Comparison of ENCODE assay signal across 7 mouse cellular contexts in genomic region chr12:110446290-110447170, GRCm38 (mm10). TPM values are rescaled to one million over a fixed set of nuclear protein-coding genes. Genes with fewer than 3 reads are reported as not detected.
A peak's percentile ranks its signal among the peaks of the same experiment; 100 is the strongest.
DNase-seq lines count a peak whose midpoint lies in the region; ATAC-seq and TF ChIP-seq lines count a peak whose summit lies in the region.

Gene Ppp2r5c (plus strand): TSS chr12:110447120.

- DNase-seq in adrenal gland, postnatal 10 days: peak; percentile 97
- DNase-seq in embryonic facial prominence, embryonic 10.5 days (ENCODE audit: low spot score): peak; percentile 98
- no peak for DNase-seq in gonadal fat pad, adult 2 months (ENCODE audit: low read depth)
- peak; percentile 98 for DNase-seq in left cerebral cortex, postnatal 4 days

- H3K4me1 ChIP-seq in embryonic facial prominence, embryonic 10.5 days: peaks cover 23% of the 10 kb centered on the region
- peaks cover 9% of the 10 kb centered on the region for H3K4me1 ChIP-seq in intestine, postnatal 0 days (replicated peaks; ENCODE audit: control insufficient read depth, insufficient read depth, low read length)
- peaks cover 13% of the 10 kb centered on the region; the same call in 1 of the 2 replicates for H3K4me1 ChIP-seq in midbrain, embryonic 12.5 days
- peaks cover 29% of the 10 kb centered on the region; the same call in 1 of the 2 replicates for H3K4me1 ChIP-seq in small intestine, adult 2 months (ENCODE audit: control insufficient read depth, insufficient read depth, insufficient read length, low read length)

- peak within 1 kb of the TSS; percentile 92 for H3K4me3 ChIP-seq in embryonic facial prominence, embryonic 10.5 days
- H3K4me3 ChIP-seq in intestine, postnatal 0 days (ENCODE audit: low read depth, low read length): peak within 1 kb of the TSS; percentile 81
- H3K4me3 ChIP-seq in midbrain, embryonic 12.5 days: peak within 1 kb of the TSS; percentile 88
- H3K4me3 ChIP-seq in small intestine, adult 2 months (ENCODE audit: low read depth, low read length): peak within 1 kb of the TSS; percentile 74

- H3K27me3 ChIP-seq in embryonic facial prominence, embryonic 10.5 days (replicated peaks; ENCODE audit: low read depth, poor library complexity, severe bottlenecking): peaks cover 21% of the 10 kb centered on the region
- H3K27me3 ChIP-seq in intestine, postnatal 0 days (replicated peaks; ENCODE audit: control insufficient read depth, insufficient read depth, low read length): no peaks in the 10 kb centered on the region
- H3K27me3 ChIP-seq in midbrain, embryonic 12.5 days: 0 out of 2 replicates have a peak, but pooled peaks cover 7% of the 10 kb centered on the region
- H3K27me3 ChIP-seq in small intestine, adult 2 months (ENCODE audit: control insufficient read depth, insufficient read depth, low read length): no peaks in the 10 kb centered on the region

- TF ChIP-seq POLR2A in small intestine, adult 2 months (IDR thresholded peaks at IDR 0.05; ENCODE audit: low read depth, low read length): peak; percentile 70; the same call in 1 of the 2 replicates

- TF ChIP-seq CTCF in intestine, postnatal 0 days (IDR thresholded peaks at IDR 0.05; ENCODE audit: low read depth): no peak
- no peak for TF ChIP-seq CTCF in small intestine, adult 2 months (IDR thresholded peaks at IDR 0.05; ENCODE audit: extremely low read depth, insufficient read length, insufficient replicate concordance, low read depth, low read length)

- peak within 1 kb of the TSS; percentile 87 for H3K4me2 ChIP-seq in intestine, postnatal 0 days (replicated peaks; ENCODE audit: low read depth)
- peak within 1 kb of the TSS; percentile 89 for H3K4me2 ChIP-seq in midbrain, embryonic 12.5 days (replicated peaks)

- peak within 1 kb of the TSS; percentile 89 for H3K27ac ChIP-seq in embryonic facial prominence, embryonic 10.5 days (replicated peaks)
- H3K27ac ChIP-seq in intestine, postnatal 0 days (ENCODE audit: low read depth, low read length): peak within 1 kb of the TSS; percentile 95
- H3K27ac ChIP-seq in midbrain, embryonic 12.5 days (replicated peaks): peak within 1 kb of the TSS; percentile 93
- peak within 1 kb of the TSS; percentile 99 for H3K27ac ChIP-seq in small intestine, adult 2 months (ENCODE audit: insufficient read depth, low read depth, low read length)

- H3K36me3 ChIP-seq in embryonic facial prominence, embryonic 10.5 days (replicated peaks): 0 out of 2 replicates have a peak, but pooled peaks cover 3% of the 10 kb centered on the region
- peaks cover 16% of the 10 kb centered on the region; the same call in 1 of the 2 replicates for H3K36me3 ChIP-seq in intestine, postnatal 0 days (ENCODE audit: control insufficient read depth, insufficient read depth)
- peaks cover 7% of the 10 kb centered on the region; the same call in 1 of the 2 replicates for H3K36me3 ChIP-seq in midbrain, embryonic 12.5 days
- H3K36me3 ChIP-seq in small intestine, adult 2 months (ENCODE audit: control insufficient read depth, insufficient read depth, low read length): peaks cover 16% of the 10 kb centered on the region

- peak; percentile 87 for ATAC-seq in intestine, postnatal 0 days
- ATAC-seq in midbrain, embryonic 12.5 days (ENCODE audit: low FRiP score, low read depth): peak; percentile 94

- H3K9ac ChIP-seq in intestine, postnatal 0 days (ENCODE audit: low read depth, low read length): peak within 1 kb of the TSS; percentile 88
- peak within 1 kb of the TSS; percentile 86 for H3K9ac ChIP-seq in midbrain, embryonic 12.5 days (replicated peaks)

- intact Hi-C loops in left cerebral cortex, postnatal 4 days (cut with DNase I): no loop called here

- under 1% methylated on average over 85 of the region's 86 CpGs for WGBS in embryonic facial prominence, embryonic 10.5 days
- under 1% methylated on average over 78 of the region's 86 CpGs for WGBS in intestine, postnatal 0 days
- under 1% methylated on average over 78 of the region's 86 CpGs for WGBS in midbrain, embryonic 12.5 days
- WGBS in small intestine, adult 2 months: under 1% methylated on average over 65 of the region's 86 CpGs

- no peaks in the 10 kb centered on the region for H3K9me3 ChIP-seq in embryonic facial prominence, embryonic 10.5 days
- no peaks in the 10 kb centered on the region for H3K9me3 ChIP-seq in intestine, postnatal 0 days (ENCODE audit: control insufficient read depth)
- no peaks in the 10 kb centered on the region for H3K9me3 ChIP-seq in midbrain, embryonic 12.5 days

RNA-seq across cellular contexts. Expression of gene Ppp2r5c, which starts in this region (rescaled TPM):
- 100 to 1,000 TPM; 108 to 121 TPM for total RNA-seq in adrenal gland, postnatal 10 days (2021)
- 141 and 143 TPM in 2 replicates for polyA plus RNA-seq in embryonic facial prominence, embryonic 10.5 days (2016; fragmentation: Nextera tagmentation; extraction: Ambion mirVana)
- polyA plus RNA-seq in gonadal fat pad, adult 2 months (2012; rRNA removed): 42.5 and 50.4 TPM in 2 replicates
- polyA plus RNA-seq in intestine, postnatal 0 days (2015; fragmentation: Nextera tagmentation; extraction: Ambion mirVana): 138 and 143 TPM in 2 replicates
- 100 to 1,000 TPM; 201 to 210 TPM for total RNA-seq in left cerebral cortex, postnatal 4 days (2021)
- 161 and 163 TPM in 2 replicates for polyA plus RNA-seq in midbrain, embryonic 12.5 days (2016; fragmentation: Nextera tagmentation; extraction: Ambion mirVana)
- polyA plus RNA-seq in small intestine, adult 2 months (2012; rRNA removed): 12.3 and 19.3 TPM in 2 replicates
